Mouse (Mus musculus): ENCODE results near the gene Hcar1. TPM values are rescaled to one million over a fixed set of nuclear protein-coding genes. Genes with fewer than 3 reads are reported as not detected.

Hcar1 gene
- 0.38 and 0.73 TPM in 2 replicates for polyA plus RNA-seq (2012; rRNA removed)

- Histone ChIP-seq H3K4me1 (ENCODE audit: control insufficient read depth, insufficient read depth, low read length) (no peaks in the 10 kb centered on the region), H3K4me3 (replicated peaks; ENCODE audit: insufficient read depth, low read depth, low read length) (no peak within 1 kb of the TSS), H3K27ac (ENCODE audit: insufficient read depth, low read length) (no peak within 1 kb of the TSS), H3K27me3 (ENCODE audit: control insufficient read depth, insufficient read depth, low read length) (no peaks in the 10 kb centered on the region)
- DNase-seq = no peak
- 63% methylated on average over 12 of the region's 12 CpGs for WGBS
- TF ChIP-seq CTCF (IDR thresholded peaks at IDR 0.05; ENCODE audit: borderline replicate concordance, insufficient read depth, low read depth, low read length) = no peak
These were observed at the start of gene Hcar1 for GRCm38 (mm10) chr5:123879928-123880327. Gene Hcar1, minus strand, starts transcription at chr5:123880020.

GRCm38 (mm10) chr5:123927118-123927517 is 47.3 kb upstream of the Hcar1 start, which contains the start of gene Gm43518:
Gene Gm43518, plus strand, starts transcription at chr5:123927418.
- Histone ChIP-seq H3K4me1 (ENCODE audit: control insufficient read depth, insufficient read depth, low read length) (no peaks in the 10 kb centered on the region), H3K27me3 (ENCODE audit: control insufficient read depth, insufficient read depth, low read length) (no peaks in the 10 kb centered on the region), H3K27ac (ENCODE audit: insufficient read depth, low read length) (no peak within 1 kb of the TSS), H3K4me3 (replicated peaks; ENCODE audit: insufficient read depth, low read depth, low read length) (no peak within 1 kb of the TSS)
- 93% methylated on average over 9 of the region's 9 CpGs for WGBS
- TF ChIP-seq POLR2A (IDR thresholded peaks at IDR 0.05; ENCODE audit: borderline replicate concordance, insufficient read depth, low read length) = no peak
- TF ChIP-seq CTCF (IDR thresholded peaks at IDR 0.05; ENCODE audit: borderline replicate concordance, insufficient read depth, low read depth, low read length) = no peak
- no peak for DNase-seq

- no peaks in the 10 kb centered on the region for H3K4me1 ChIP-seq (ENCODE audit: control insufficient read depth, insufficient read depth, low read length)
- no peak overlapping the region for H3K27ac ChIP-seq (ENCODE audit: insufficient read depth, low read length)
- WGBS = 91% methylated on average over 6 of the region's 6 CpGs
- H3K4me3 ChIP-seq (replicated peaks; ENCODE audit: insufficient read depth, low read depth, low read length) = no peak overlapping the region
- no peaks in the 10 kb centered on the region for H3K27me3 ChIP-seq (ENCODE audit: control insufficient read depth, insufficient read depth, low read length)
- DNase-seq = no peak
- TF ChIP-seq CTCF (IDR thresholded peaks at IDR 0.05; ENCODE audit: borderline replicate concordance, insufficient read depth, low read depth, low read length) (no peak), POLR2A (IDR thresholded peaks at IDR 0.05; ENCODE audit: borderline replicate concordance, insufficient read depth, low read length) (no peak)
These were observed 42.3 kb upstream of the Hcar1 start for GRCm38 (mm10) chr5:123922112-123922511.

- no peak for DNase-seq
- Histone ChIP-seq H3K4me1 (ENCODE audit: control insufficient read depth, insufficient read depth, low read length) (no peaks in the 10 kb centered on the region), H3K27me3 (ENCODE audit: control insufficient read depth, insufficient read depth, low read length) (no peaks in the 10 kb centered on the region), H3K4me3 (replicated peaks; ENCODE audit: insufficient read depth, low read depth, low read length) (no peak overlapping the region), H3K27ac (ENCODE audit: insufficient read depth, low read length) (no peak overlapping the region)
- WGBS = 93% methylated on average over 3 of the region's 3 CpGs
- TF ChIP-seq CTCF (IDR thresholded peaks at IDR 0.05; ENCODE audit: borderline replicate concordance, insufficient read depth, low read depth, low read length) = no peak
- no peak for TF ChIP-seq POLR2A (IDR thresholded peaks at IDR 0.05; ENCODE audit: borderline replicate concordance, insufficient read depth, low read length)
These were observed 35.0 kb upstream of the Hcar1 start for GRCm38 (mm10) chr5:123914852-123915251.

- DNase-seq = no peak
- Histone ChIP-seq H3K27me3 (ENCODE audit: control insufficient read depth, insufficient read depth, low read length) (no peaks in the 10 kb centered on the region), H3K4me1 (ENCODE audit: control insufficient read depth, insufficient read depth, low read length) (peaks cover 10% of the 10 kb centered on the region), H3K4me3 (replicated peaks; ENCODE audit: insufficient read depth, low read depth, low read length) (peak overlapping the region; percentile 75), H3K27ac (ENCODE audit: insufficient read depth, low read length) (peak overlapping the region; percentile 49; the same call in 1 of the 2 replicates)
- whole genome bisulfite sequencing = 2% methylated on average over 10 of the region's 10 CpGs
- TF ChIP-seq CTCF (IDR thresholded peaks at IDR 0.05; ENCODE audit: borderline replicate concordance, insufficient read depth, low read depth, low read length) = no peak
- no peak for TF ChIP-seq POLR2A (IDR thresholded peaks at IDR 0.05; ENCODE audit: borderline replicate concordance, insufficient read depth, low read length)
These were observed 27.8 kb upstream of the Hcar1 start for GRCm38 (mm10) chr5:123907631-123907977.

GRCm38 (mm10) chr5:123906976-123907630 is 27.3 kb upstream of the Hcar1 start, which contains the start of gene Denr:
Gene Denr, plus strand, starts transcription at chr5:123907175.
- TF ChIP-seq CTCF (IDR thresholded peaks at IDR 0.05; ENCODE audit: borderline replicate concordance, insufficient read depth, low read depth, low read length) (peak; percentile 81), POLR2A (IDR thresholded peaks at IDR 0.05; ENCODE audit: borderline replicate concordance, insufficient read depth, low read length) (peak; percentile 87)
- no peaks in the 10 kb centered on the region for H3K27me3 ChIP-seq (ENCODE audit: control insufficient read depth, insufficient read depth, low read length)
- peak; percentile 98 to 100 for DNase-seq
- WGBS = under 1% methylated on average over 61 of the region's 61 CpGs
- H3K4me3 ChIP-seq (replicated peaks; ENCODE audit: insufficient read depth, low read depth, low read length) = peak within 1 kb of the TSS; percentile 75
- H3K4me1 ChIP-seq (ENCODE audit: control insufficient read depth, insufficient read depth, low read length) = peaks cover 10% of the 10 kb centered on the region
- H3K27ac ChIP-seq (ENCODE audit: insufficient read depth, low read length) = peak within 1 kb of the TSS; percentile 49

GRCm38 (mm10) chr5:123906146-123906975 is 26.5 kb upstream of the Hcar1 start:
- no peak for TF ChIP-seq CTCF (IDR thresholded peaks at IDR 0.05; ENCODE audit: borderline replicate concordance, insufficient read depth, low read depth, low read length)
- no peak for TF ChIP-seq POLR2A (IDR thresholded peaks at IDR 0.05; ENCODE audit: borderline replicate concordance, insufficient read depth, low read length)
- Histone ChIP-seq H3K4me1 (ENCODE audit: control insufficient read depth, insufficient read depth, low read length) (peaks cover 10% of the 10 kb centered on the region), H3K27me3 (ENCODE audit: control insufficient read depth, insufficient read depth, low read length) (no peaks in the 10 kb centered on the region), H3K27ac (ENCODE audit: insufficient read depth, low read length) (no peak overlapping the region), H3K4me3 (replicated peaks; ENCODE audit: insufficient read depth, low read depth, low read length) (peak overlapping the region; percentile 56)
- WGBS = 63% methylated on average over 17 of the region's 17 CpGs
- DNase-seq = peak in 1 of 2 experiments; percentile 20
